Mouse (Mus musculus) MEL (cell line): ENCODE measurements around the gene Zdhhc21.

Experiments
- BHLHE40 ChIP-seq: IDR thresholded peaks from 2 replicates; pipeline ENCODE4 v1.6.1; 2012; ENCODE audit warnings: low read depth, mild to moderate bottlenecking, inconsistent platforms, low read length, improper control_type of control experiment, borderline replicate concordance
- E2F4 ChIP-seq: IDR thresholded peaks from 2 replicates; pipeline ENCODE4 v1.6.1; 2011; ENCODE audit warnings: low read depth, low read length, improper control_type of control experiment, borderline replicate concordance
- JUND ChIP-seq: IDR thresholded peaks from 2 replicates; pipeline ENCODE4 v1.6.1; 2011; ENCODE audit warnings: low read depth, mild to moderate bottlenecking, improper control_type of control experiment, low read length

DNA sequence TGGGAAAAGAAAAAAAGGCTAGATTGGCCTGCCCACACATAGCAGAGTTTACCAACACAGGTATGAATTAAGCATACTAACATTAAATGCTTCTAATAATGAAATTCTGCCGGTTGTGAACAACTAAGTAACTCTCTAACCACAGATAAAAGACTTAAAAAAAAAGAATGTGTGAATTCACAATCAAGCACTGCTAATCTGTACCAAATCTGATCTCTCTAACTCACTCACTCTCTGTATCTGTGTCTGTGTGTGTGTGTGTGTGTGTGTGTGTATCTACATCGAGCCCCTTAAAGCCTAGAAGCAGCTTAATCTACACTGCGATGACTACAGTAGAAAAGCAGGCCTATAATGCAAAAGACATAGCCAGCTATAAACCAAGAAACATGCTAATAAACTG lies 2.8 kb downstream of the Zdhhc21 start:
- no peak for TF ChIP-seq BHLHE40
- TF ChIP-seq JUND: no peak
- no peak for TF ChIP-seq E2F4
